Mouse (Mus musculus) hindbrain, embryonic 14.5 days (tissue): ENCODE measurements around the gene Cemip. TPM values are rescaled to one million over a fixed set of nuclear protein-coding genes. Genes with fewer than 3 reads are reported as not detected.
"Not testable (repeated sequence)": the region's sequence is repeated elsewhere in the genome, so short reads cannot be mapped to it uniquely, and the experiment has no call there.

ENCODE experiments used
- ATAC-seq: fragments of 200-750 bp; cut with Nextera tagmentation; 2 replicates; pipeline ENCODE4 v1.8.0; 2017; ENCODE audit warnings: moderate number of reproducible peaks, mild to moderate bottlenecking, moderate TSS enrichment, moderate library complexity; ENCODE audit not compliant: low FRiP score
- DNase-seq: peaks from one replicate; pipeline ENCODE4 v3.0.0-alpha.2; 2015; ENCODE audit warnings: low spot score
- H3K27ac ChIP-seq: fragments of 300-500 bp; sonication (generic); 2 replicates; pipeline ENCODE4 v1.5.1; 2014; ENCODE audit warnings: mild to moderate bottlenecking, moderate library complexity
- H3K27me3 ChIP-seq: fragments of 300-500 bp; sonication (generic); 2 replicates; pipeline ENCODE4 v1.6.1; 2014; ENCODE audit warnings: mild to moderate bottlenecking, low read length, mixed read lengths; ENCODE audit not compliant: control insufficient read depth, insufficient read depth
- H3K36me3 ChIP-seq: fragments of 300-500 bp; sonication (generic); replicated peaks from 2 replicates; pipeline ENCODE4 v1.6.1; 2014; ENCODE audit not compliant: control insufficient read depth, insufficient read depth
- H3K4me1 ChIP-seq: fragments of 300-500 bp; sonication (generic); replicated peaks from 2 replicates; pipeline ENCODE4 v1.6.1; 2014; ENCODE audit warnings: antibody characterized with exemption, low read length, mixed read lengths; ENCODE audit not compliant: control insufficient read depth, insufficient read depth
- H3K4me2 ChIP-seq: fragments of 300-500 bp; sonication (generic); replicated peaks from 2 replicates; pipeline ENCODE4 v1.6.1; 2014; ENCODE audit warnings: mild to moderate bottlenecking, moderate library complexity
- H3K4me3 ChIP-seq: fragments of 300-500 bp; sonication (generic); replicated peaks from 2 replicates; pipeline ENCODE4 v1.5.1; 2014; ENCODE audit warnings: mild to moderate bottlenecking, low read length
- H3K9ac ChIP-seq: fragments of 300-500 bp; sonication (generic); 2 replicates; pipeline ENCODE4 v1.6.1; 2014
- H3K9me3 ChIP-seq: fragments of 300-500 bp; sonication (generic); 2 replicates; pipeline ENCODE4 v1.6.1; 2016; ENCODE audit warnings: low read length; ENCODE audit not compliant: control insufficient read depth
- WGBS: fragments of 180-500 bp; shearing (Covaris S2); extraction: QIAGEN DNeasy Blood & Tissue Kit; methylation state at CpG from one replicate; pipeline ENCODE4 v1.1.7; 2014; 5-methylcytosine and 5-hydroxymethylcytosine counted together
- polyA plus RNA-seq: library from polyadenylated mRNA; unstranded; fragments of >200 nt; fragmentation: Nextera tagmentation; extraction: Ambion mirVana; gene quantifications from 2 replicates; pipeline ENCODE4 v1.2.1, GENCODE M21; 2014

Cemip gene
- polyA plus RNA-seq, 1 experiment from 2014 or later = 0.70 TPM

- 79% methylated on average over 3 of the region's 3 CpGs for WGBS
- no peak for ATAC-seq
- no peak overlapping the region for H3K4me2 ChIP-seq
Measured at GRCm38 (mm10) chr7:83900519-83900918, 185.8 kb downstream of the Cemip start.

GRCm38 (mm10) chr7:83898267-83898666, 188.0 kb downstream of the Cemip start:
- H3K27me3 ChIP-seq = no peaks in the 10 kb centered on the region
- H3K36me3 ChIP-seq = peaks cover 64% of the 10 kb centered on the region
- H3K4me2 ChIP-seq = no peak overlapping the region
- no peak overlapping the region for H3K27ac ChIP-seq
- H3K9me3 ChIP-seq = no peaks in the 10 kb centered on the region
- no peak for DNase-seq
- ATAC-seq = no peak
- no peak overlapping the region for H3K9ac ChIP-seq
- 96% methylated on average over 11 of the region's 11 CpGs for WGBS
- no peak overlapping the region for H3K4me3 ChIP-seq
- H3K4me1 ChIP-seq = peaks cover 13% of the 10 kb centered on the region

More at GRCm38 (mm10) chr7:83900519-83900918, 185.8 kb downstream of the Cemip start:
- Histone ChIP-seq H3K9ac (no peak overlapping the region), H3K27ac (no peak overlapping the region), H3K27me3 (no peaks in the 10 kb centered on the region), H3K36me3 (peaks cover 55% of the 10 kb centered on the region), H3K9me3 (no peaks in the 10 kb centered on the region), H3K4me1 (no peaks in the 10 kb centered on the region), H3K4me3 (no peak overlapping the region)
- no peak for DNase-seq

DNA sequence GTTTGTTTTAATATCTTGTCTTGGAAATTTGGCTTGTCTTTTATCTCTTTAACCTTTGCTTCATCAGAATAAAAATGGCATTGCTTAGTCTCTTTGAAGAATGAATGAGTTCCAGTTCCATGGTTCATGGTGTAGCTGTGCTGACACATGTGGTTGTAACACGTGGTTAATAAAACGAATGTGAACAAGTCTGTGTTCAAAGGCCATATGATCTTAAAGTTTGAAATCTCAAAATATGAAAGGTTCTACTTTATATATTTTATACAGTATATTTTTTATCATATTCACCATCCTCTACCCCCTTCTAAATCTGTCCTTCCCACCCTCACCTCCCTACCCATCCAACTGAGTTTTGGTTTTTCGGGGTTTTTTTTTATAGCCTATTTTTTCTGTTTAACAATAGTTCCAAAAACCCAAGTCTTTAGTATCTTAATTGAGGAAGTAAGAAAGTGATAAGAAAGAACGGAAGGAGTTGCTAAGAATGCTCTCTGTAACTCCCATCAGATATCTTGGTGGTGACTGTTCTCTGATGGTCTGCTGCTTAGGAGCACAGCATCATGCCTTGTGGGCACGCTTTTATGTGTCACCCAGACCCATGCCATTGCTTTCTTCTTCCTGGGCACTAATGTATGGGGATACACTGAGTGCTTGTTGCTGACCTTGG, 190.1 kb downstream of the Cemip start:
- 98% methylated on average over 5 of the region's 5 CpGs for WGBS
- Histone ChIP-seq H3K36me3 (peaks cover 62% of the 10 kb centered on the region), H3K9ac (no peak overlapping the region), H3K9me3 (no peaks in the 10 kb centered on the region), H3K4me2 (no peak overlapping the region), H3K4me3 (no peak overlapping the region), H3K27me3 (no peaks in the 10 kb centered on the region), H3K4me1 (peaks cover 20% of the 10 kb centered on the region), H3K27ac (no peak overlapping the region)
- ATAC-seq (no peak), DNase-seq (no peak)

DNA sequence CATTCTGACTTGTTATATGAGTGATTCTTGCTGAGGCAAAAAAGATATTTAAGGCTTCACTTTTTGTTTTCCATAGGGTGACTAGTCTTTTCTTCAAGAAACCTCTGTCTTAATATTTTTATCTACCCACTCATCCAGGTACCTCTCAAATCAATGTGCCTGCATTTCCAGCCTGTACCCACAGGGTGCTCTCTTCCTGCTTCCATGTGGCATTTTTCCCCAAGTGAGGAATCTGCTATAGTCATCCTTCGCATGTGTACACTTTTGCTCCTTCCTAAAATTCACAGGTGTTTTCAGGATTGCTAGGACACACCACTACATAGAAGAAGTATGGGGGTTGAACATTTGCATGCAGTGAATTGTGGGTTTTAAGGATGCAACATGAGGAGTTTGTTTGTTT, 192.0 kb downstream of the Cemip start:
- no peaks in the 10 kb centered on the region for H3K9me3 ChIP-seq
- H3K27me3 ChIP-seq = no peaks in the 10 kb centered on the region
- H3K36me3 ChIP-seq = peaks cover 43% of the 10 kb centered on the region
- no peak overlapping the region for H3K4me3 ChIP-seq
- 95% methylated on average over 1 of the region's 1 CpGs for WGBS
- H3K4me2 ChIP-seq = no peak overlapping the region
- ATAC-seq (no peak), DNase-seq (no peak)
- H3K4me1 ChIP-seq = peaks cover 20% of the 10 kb centered on the region
- no peak overlapping the region for H3K9ac ChIP-seq
- no peak overlapping the region for H3K27ac ChIP-seq

- ATAC-seq = peak; percentile 58
- peak overlapping the region; percentile 88 for H3K27ac ChIP-seq
- H3K4me1 ChIP-seq = peaks cover 20% of the 10 kb centered on the region
- under 1% methylated on average over 21 of the region's 21 CpGs for WGBS
- peak overlapping the region; percentile 59 for H3K4me3 ChIP-seq
- H3K9ac ChIP-seq = peak overlapping the region; percentile 73
- H3K27me3 ChIP-seq = no peaks in the 10 kb centered on the region
- peak overlapping the region; percentile 62 for H3K4me2 ChIP-seq
- no peaks in the 10 kb centered on the region for H3K9me3 ChIP-seq
- peaks cover 24% of the 10 kb centered on the region for H3K36me3 ChIP-seq
- no peak for DNase-seq
Measured at GRCm38 (mm10) chr7:83892333-83892669, 194.0 kb downstream of the Cemip start.

- peak overlapping the region; percentile 88 for H3K27ac ChIP-seq
- H3K9me3 ChIP-seq = no peaks in the 10 kb centered on the region; the same call in 1 of the 2 replicates
- peak; percentile 97 for ATAC-seq
- H3K4me2 ChIP-seq = peak overlapping the region; percentile 62
- peaks cover 20% of the 10 kb centered on the region for H3K4me1 ChIP-seq
- peaks cover 20% of the 10 kb centered on the region for H3K36me3 ChIP-seq
- WGBS = 2% methylated on average over 43 of the region's 44 CpGs
- peak overlapping the region; percentile 73 for H3K9ac ChIP-seq
- DNase-seq = peak; percentile 97
- no peaks in the 10 kb centered on the region for H3K27me3 ChIP-seq
- H3K4me3 ChIP-seq = peak overlapping the region; percentile 59
Measured at GRCm38 (mm10) chr7:83891433-83892332, 194.6 kb downstream of the Cemip start.

DNA sequence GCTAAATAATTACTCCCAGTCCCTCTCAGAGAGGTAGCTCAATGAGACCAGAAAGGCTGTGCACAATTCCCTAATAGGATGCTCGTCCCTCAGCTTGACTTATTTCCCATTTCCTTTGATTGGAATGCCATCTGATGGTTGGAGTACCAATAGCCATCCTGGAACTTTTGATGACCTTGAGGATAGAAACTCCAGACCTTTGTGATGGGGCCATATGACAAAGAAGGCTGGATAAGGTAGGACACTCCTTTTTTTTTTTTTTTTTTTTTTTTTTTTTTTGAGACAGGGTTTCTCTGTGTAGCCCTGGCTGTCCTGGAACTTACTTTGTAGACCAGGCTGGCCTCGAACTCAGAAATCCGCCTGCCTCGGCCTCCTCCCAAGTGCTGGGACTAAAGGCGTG, 196.4 kb downstream of the Cemip start:
- WGBS = 88% methylated on average over 5 of the region's 5 CpGs
- not testable (repeated sequence) for ATAC-seq

GRCm38 (mm10) chr7:83889383-83889782, 196.9 kb downstream of the Cemip start:
- WGBS = 66% methylated on average over 3 of the region's 3 CpGs
- no peak for ATAC-seq
- Histone ChIP-seq H3K4me3 (no peak overlapping the region), H3K27me3 (no peaks in the 10 kb centered on the region), H3K27ac (no peak overlapping the region), H3K36me3 (no peaks in the 10 kb centered on the region), H3K4me2 (no peak overlapping the region), H3K9ac (no peak overlapping the region), H3K9me3 (no peaks in the 10 kb centered on the region; the same call in 1 of the 2 replicates), H3K4me1 (peaks cover 21% of the 10 kb centered on the region)
- DNase-seq = no peak

More for the DNA sequence above, 196.4 kb downstream of the Cemip start:
- not testable (repeated sequence) for DNase-seq, H3K4me3 ChIP-seq, H3K4me2 ChIP-seq, H3K36me3 ChIP-seq, H3K27me3 ChIP-seq, H3K27ac ChIP-seq, H3K9me3 ChIP-seq, H3K9ac ChIP-seq
- peaks cover 20% of the 10 kb centered on the region for H3K4me1 ChIP-seq

- ATAC-seq = no peak
- WGBS = 93% methylated on average over 6 of the region's 6 CpGs
Measured at GRCm38 (mm10) chr7:83886366-83887129, 199.8 kb downstream of the Cemip start.

More at GRCm38 (mm10) chr7:83886366-83887129, 199.8 kb downstream of the Cemip start:
- Histone ChIP-seq H3K9ac (no peak overlapping the region), H3K9me3 (no peaks in the 10 kb centered on the region; the same call in 1 of the 2 replicates), H3K4me1 (peaks cover 17% of the 10 kb centered on the region), H3K27me3 (no peaks in the 10 kb centered on the region), H3K36me3 (no peaks in the 10 kb centered on the region; the same call in 1 of the 2 replicates), H3K4me2 (no peak overlapping the region), H3K4me3 (no peak overlapping the region), H3K27ac (no peak overlapping the region)
- no peak for DNase-seq
